Mouse (Mus musculus): ENCODE data around the gene Akr1d1. TPM values are rescaled to one million over a fixed set of nuclear protein-coding genes. Genes with fewer than 3 reads are reported as not detected.

Akr1d1 gene
- total RNA-seq (2021): not detected

- DNase-seq (ENCODE audit: extremely low spot score in 1 of 2, low spot score in 1 of 2): no peak
These were observed at the start of gene Akr1d1 for GRCm38 (mm10) chr6:37529940-37530339. Gene Akr1d1 (plus strand): TSS chr6:37530173.

- DNase-seq (ENCODE audit: extremely low spot score in 1 of 2, low spot score in 1 of 2): no peak
These were observed 48.8 kb upstream of the Akr1d1 start for GRCm38 (mm10) chr6:37481147-37481546.

GRCm38 (mm10) chr6:37483262-37483661 is 46.7 kb upstream of the Akr1d1 start:
- DNase-seq (ENCODE audit: extremely low spot score in 1 of 2, low spot score in 1 of 2): no peak

- no peak for DNase-seq (ENCODE audit: extremely low spot score in 1 of 2, low spot score in 1 of 2)
These were observed 45.3 kb upstream of the Akr1d1 start for GRCm38 (mm10) chr6:37484588-37485070.

GRCm38 (mm10) chr6:37486502-37486901 is 43.5 kb upstream of the Akr1d1 start:
- DNase-seq (ENCODE audit: extremely low spot score in 1 of 2, low spot score in 1 of 2): no peak

- no peak for DNase-seq (ENCODE audit: extremely low spot score in 1 of 2, low spot score in 1 of 2)
These were observed 37.7 kb upstream of the Akr1d1 start for GRCm38 (mm10) chr6:37492241-37492640.

- no peak for DNase-seq (ENCODE audit: extremely low spot score in 1 of 2, low spot score in 1 of 2)
These were observed 35.0 kb upstream of the Akr1d1 start for GRCm38 (mm10) chr6:37494957-37495356.

- no peak for DNase-seq (ENCODE audit: extremely low spot score in 1 of 2, low spot score in 1 of 2)
These were observed 33.1 kb upstream of the Akr1d1 start for GRCm38 (mm10) chr6:37496866-37497265.

- DNase-seq (ENCODE audit: extremely low spot score in 1 of 2, low spot score in 1 of 2): no peak
These were observed 24.4 kb upstream of the Akr1d1 start for GRCm38 (mm10) chr6:37505588-37505987.

GRCm38 (mm10) chr6:37506909-37507515 is 23.0 kb upstream of the Akr1d1 start:
- no peak for DNase-seq (ENCODE audit: extremely low spot score in 1 of 2, low spot score in 1 of 2)

- no peak for DNase-seq (ENCODE audit: extremely low spot score in 1 of 2, low spot score in 1 of 2)
These were observed 19.2 kb upstream of the Akr1d1 start for GRCm38 (mm10) chr6:37510786-37511185.

GRCm38 (mm10) chr6:37520631-37521375 is 9.2 kb upstream of the Akr1d1 start:
- DNase-seq (ENCODE audit: extremely low spot score in 1 of 2, low spot score in 1 of 2): no peak

- DNase-seq (ENCODE audit: extremely low spot score in 1 of 2, low spot score in 1 of 2): no peak
These were observed 2.1 kb downstream of the Akr1d1 start for GRCm38 (mm10) chr6:37532036-37532435.

GRCm38 (mm10) chr6:37536831-37537230 is 6.9 kb downstream of the Akr1d1 start:
- no peak for DNase-seq (ENCODE audit: extremely low spot score in 1 of 2, low spot score in 1 of 2)

- DNase-seq (ENCODE audit: extremely low spot score in 1 of 2, low spot score in 1 of 2): no peak
These were observed 7.8 kb downstream of the Akr1d1 start for GRCm38 (mm10) chr6:37537801-37538200.

- no peak for DNase-seq (ENCODE audit: extremely low spot score in 1 of 2, low spot score in 1 of 2)
These were observed 8.8 kb downstream of the Akr1d1 start for GRCm38 (mm10) chr6:37538792-37539191.

- DNase-seq (ENCODE audit: extremely low spot score in 1 of 2, low spot score in 1 of 2): no peak
These were observed 9.4 kb downstream of the Akr1d1 start for GRCm38 (mm10) chr6:37539403-37539802.

GRCm38 (mm10) chr6:37540113-37540512 is 10.1 kb downstream of the Akr1d1 start:
- DNase-seq (ENCODE audit: extremely low spot score in 1 of 2, low spot score in 1 of 2): no peak

GRCm38 (mm10) chr6:37541171-37541570 is 11.2 kb downstream of the Akr1d1 start:
- DNase-seq (ENCODE audit: extremely low spot score in 1 of 2, low spot score in 1 of 2): no peak

GRCm38 (mm10) chr6:37542145-37542544 is 12.2 kb downstream of the Akr1d1 start:
- no peak for DNase-seq (ENCODE audit: extremely low spot score in 1 of 2, low spot score in 1 of 2)

- DNase-seq (ENCODE audit: extremely low spot score in 1 of 2, low spot score in 1 of 2): no peak
These were observed 22.8 kb downstream of the Akr1d1 start for GRCm38 (mm10) chr6:37552760-37553159.

- no peak for DNase-seq (ENCODE audit: extremely low spot score in 1 of 2, low spot score in 1 of 2)
These were observed 24.0 kb downstream of the Akr1d1 start for GRCm38 (mm10) chr6:37553926-37554325.
